Mouse (Mus musculus) hematopoietic multipotent progenitor cell, adult 10-12 weeks (in vitro differentiated cells): Measurements from ENCODE around the gene Triap1. TPM values are rescaled to one million over a fixed set of nuclear protein-coding genes. Genes with fewer than 3 reads are reported as not detected.

ENCODE experiments used
- polyA plus RNA-seq: library from polyadenylated mRNA; stranded (reverse); fragments of >175 nt; gene quantifications from 2 replicates; pipeline ENCODE4 v1.2.3, GENCODE M21; 2012; ENCODE audit warnings: low replicate concordance

The Triap1 gene
- polyA plus RNA-seq = 3.8 and 6.0 TPM in 2 replicates

DNA sequence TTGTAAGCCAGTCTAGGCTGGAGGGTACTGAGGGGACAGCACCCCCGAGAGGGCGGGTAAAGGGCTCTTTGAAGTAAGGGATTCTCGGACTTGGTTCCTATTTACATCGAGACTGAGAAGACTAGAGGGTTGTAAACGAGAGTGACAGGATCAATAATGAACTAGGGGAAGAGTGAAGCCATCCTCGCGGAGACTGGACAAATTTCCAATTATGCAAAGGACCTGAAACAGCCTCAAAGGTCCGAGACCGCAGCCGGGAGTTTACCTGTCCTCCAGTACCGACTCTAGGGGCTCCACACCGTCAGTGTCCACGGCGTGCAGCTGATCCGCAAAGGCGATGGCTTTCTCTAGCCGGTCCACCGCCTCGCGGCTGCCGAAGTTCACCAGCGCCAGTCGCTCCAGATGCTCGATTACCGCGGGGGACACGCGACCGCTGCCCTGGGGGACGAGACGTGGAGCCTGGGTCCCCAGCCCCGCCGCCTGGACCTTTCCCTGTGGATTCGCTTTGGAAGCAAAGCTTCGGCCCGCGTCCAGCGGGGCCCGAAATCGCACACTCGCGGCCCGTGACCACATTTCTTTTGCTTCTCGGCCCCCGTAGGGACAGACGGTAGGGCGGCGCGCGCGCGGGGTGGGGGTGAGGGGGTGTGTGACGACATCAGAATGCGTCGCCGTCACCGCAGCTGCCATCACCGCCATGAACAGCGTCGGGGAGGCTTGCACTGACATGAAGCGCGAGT lies at the start of gene Triap1, which contains the start of gene Gatc:
TSS of gene Triap1 (plus strand) at position 649 of the 737 bp plus-strand sequence.
TSS of gene Gatc (minus strand) at position 602 of the 737 bp plus-strand sequence.

DNA sequence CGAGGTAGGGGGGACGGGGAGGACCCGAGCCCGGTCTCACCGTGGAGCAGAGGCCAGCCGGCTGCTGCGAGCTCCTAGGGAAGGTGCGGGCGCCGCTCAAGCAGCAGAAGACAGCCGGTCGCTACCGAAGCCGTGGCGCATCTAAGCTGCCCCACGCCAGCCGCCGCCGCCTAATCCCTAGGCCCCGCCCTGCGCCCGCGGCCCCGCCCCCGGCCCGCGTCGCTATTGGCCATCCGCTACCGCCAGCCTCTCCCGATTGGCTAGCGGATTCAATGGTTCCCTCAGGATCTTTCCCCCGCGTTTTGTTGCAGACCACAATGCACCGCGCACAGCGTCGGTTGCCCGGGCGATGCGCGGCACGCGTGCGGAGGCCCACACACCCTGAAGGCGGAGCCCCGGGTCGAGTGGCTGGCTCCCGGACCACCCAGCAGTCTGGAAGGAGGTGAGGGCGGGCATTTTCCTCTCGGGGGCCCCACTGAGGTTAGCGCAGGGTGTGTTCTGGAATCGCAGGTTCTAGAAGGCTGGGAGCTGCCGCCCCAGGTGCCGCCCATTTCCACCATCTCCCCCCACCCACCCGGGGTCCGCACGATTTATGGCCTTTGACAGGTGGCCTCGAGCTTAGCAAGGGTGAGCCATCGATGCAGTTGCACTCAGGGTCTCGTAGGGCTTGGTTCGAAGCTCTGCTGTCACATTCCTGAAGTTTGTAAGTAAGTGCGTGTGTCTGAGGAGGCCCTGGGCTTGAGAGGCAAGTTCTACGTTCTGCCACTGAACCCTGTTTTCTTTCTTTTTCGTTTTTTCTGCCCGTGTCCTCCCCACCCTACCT lies 40.0 kb upstream of the Triap1 start, which contains the start of gene Dynll1:
TSS of gene Dynll1 (minus strand) at position 208 of the 823 bp plus-strand sequence.

DNA sequence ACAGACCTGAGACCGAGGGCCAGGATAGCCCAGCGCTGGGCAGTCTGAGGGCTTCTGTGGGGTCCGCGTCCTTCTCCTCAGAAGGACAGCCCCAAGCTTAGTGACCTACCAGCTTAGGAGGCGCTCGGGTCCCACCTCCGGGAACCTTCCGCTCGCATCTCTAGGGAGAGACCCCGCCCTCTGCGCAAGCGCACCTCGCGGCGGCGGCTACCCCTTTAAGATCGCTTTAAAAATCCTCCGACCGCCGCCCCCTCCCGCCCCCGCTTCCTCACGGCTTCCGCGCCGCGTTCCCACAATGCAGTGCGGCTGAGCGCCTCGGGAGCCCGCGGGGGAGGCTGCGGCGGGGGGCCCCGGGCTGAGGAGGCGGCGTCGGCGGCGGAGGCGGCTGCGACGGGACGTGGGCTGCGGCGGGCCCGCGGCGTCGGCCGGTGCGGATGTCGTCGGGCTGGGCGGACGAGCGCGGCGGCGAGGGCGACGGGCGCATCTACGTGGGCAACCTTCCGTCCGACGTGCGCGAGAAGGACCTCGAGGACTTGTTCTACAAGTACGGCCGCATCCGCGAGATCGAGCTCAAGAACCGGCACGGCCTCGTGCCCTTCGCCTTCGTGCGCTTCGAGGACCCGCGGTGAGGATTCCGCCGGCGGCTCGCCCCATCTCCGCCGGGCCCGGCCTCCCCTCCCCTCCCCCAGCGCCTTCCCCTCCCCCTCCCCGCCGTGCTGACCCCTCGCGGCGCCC lies 14.0 kb upstream of the Triap1 start, which contains the start of gene Srsf9:
TSS of gene Srsf9 (plus strand) at position 303 of the 735 bp plus-strand sequence.

GRCm38 (mm10) chr5:115348546-115349224 lies 7.7 kb downstream of the Triap1 start, which contains the start of gene Cox6a1:
Gene Cox6a1 (minus strand): TSS chr5:115348981.

Other genes starting within 250 kb of the Triap1 start
- not detected in 2 replicates for gene Gm10401, start 242.9 kb upstream of the Triap1 start, polyA plus RNA-seq
- 24.4 and 28.9 TPM in 2 replicates for gene Acads, start 221.9 kb upstream of the Triap1 start, polyA plus RNA-seq
- 82.2 and 147 TPM in 2 replicates for gene Unc119b, start 206.2 kb upstream of the Triap1 start, polyA plus RNA-seq
- 46.4 and 54.1 TPM in 2 replicates for gene Mlec, start 183.0 kb upstream of the Triap1 start, polyA plus RNA-seq
- gene Cabp1, start 146.8 kb upstream of the Triap1 start, polyA plus RNA-seq = 0.21 and 0.50 TPM in 2 replicates
- 22.5 and 45.5 TPM in 2 replicates for gene Pop5, start 105.4 kb upstream of the Triap1 start, polyA plus RNA-seq
- 159 and 396 TPM in 2 replicates for gene Rnf10, start 68.3 kb upstream of the Triap1 start, polyA plus RNA-seq
- gene Coq5, start 61.6 kb upstream of the Triap1 start, polyA plus RNA-seq = 10.7 and 17.7 TPM in 2 replicates
- gene Dynll1, start 40.2 kb upstream of the Triap1 start, polyA plus RNA-seq = 58.0 and 209 TPM in 2 replicates
- 58.2 and 96.4 TPM in 2 replicates for gene Srsf9, start 14.0 kb upstream of the Triap1 start, polyA plus RNA-seq
- gene Gatc, start within 50 bp of the Triap1 start, polyA plus RNA-seq = 6.3 and 7.5 TPM in 2 replicates
- gene Cox6a1, start 7.8 kb downstream of the Triap1 start, polyA plus RNA-seq = 1,125 and 1,487 TPM in 2 replicates
- 3.5 and 17.8 TPM in 2 replicates for gene Msi1, start 88.4 kb downstream of the Triap1 start, polyA plus RNA-seq
- gene Pla2g1b, start 125.0 kb downstream of the Triap1 start, polyA plus RNA-seq = 1.6 TPM in 1 of 2 replicates, not detected in the other
- 6.8 and 11.5 TPM in 2 replicates for gene Sirt4, start 143.5 kb downstream of the Triap1 start, polyA plus RNA-seq
- gene Pxn, start 165.5 kb downstream of the Triap1 start, polyA plus RNA-seq = 143 and 238 TPM in 2 replicates
- gene Rplp0, start 218.2 kb downstream of the Triap1 start, polyA plus RNA-seq = 322 and 907 TPM in 2 replicates
- gene Gcn1l1, start 224.0 kb downstream of the Triap1 start, polyA plus RNA-seq = 65.8 and 116 TPM in 2 replicates